Mouse (Mus musculus): ENCODE measurements around the gene Drap1. TPM values are rescaled to one million over a fixed set of nuclear protein-coding genes. Genes with fewer than 3 reads are reported as not detected.

The Drap1 gene
- polyA plus RNA-seq (2021; fragmentation: Nextera tagmentation), result 165 and 209 TPM in 2 replicates
- long read RNA-seq, experiment 1, transcript Drap1-209 (6 exons, 734 nt), result minor isoform, 14 of 82 reads
- long read RNA-seq, experiment 1, transcript Drap1-201 (7 exons, 992 nt), result major isoform, 47 of 82 reads
- long read RNA-seq, experiment 1, transcript Drap1-204 (3 exons, 674 nt), result minor isoform, 6 of 82 reads
- long read RNA-seq, experiment 1, partial matches to known transcripts, result 10 of 82 reads
- long read RNA-seq, experiment 1, other reads (novel, unspliced or antisense), result 4 of 82 reads
- long read RNA-seq, experiment 2, transcript Drap1-201 (7 exons, 992 nt), result major isoform, 11 of 16 reads
- long read RNA-seq, experiment 2, partial matches to known transcripts, result 0 of 16 reads
- long read RNA-seq, experiment 2, other reads (novel, unspliced or antisense), result 2 of 16 reads

DNA sequence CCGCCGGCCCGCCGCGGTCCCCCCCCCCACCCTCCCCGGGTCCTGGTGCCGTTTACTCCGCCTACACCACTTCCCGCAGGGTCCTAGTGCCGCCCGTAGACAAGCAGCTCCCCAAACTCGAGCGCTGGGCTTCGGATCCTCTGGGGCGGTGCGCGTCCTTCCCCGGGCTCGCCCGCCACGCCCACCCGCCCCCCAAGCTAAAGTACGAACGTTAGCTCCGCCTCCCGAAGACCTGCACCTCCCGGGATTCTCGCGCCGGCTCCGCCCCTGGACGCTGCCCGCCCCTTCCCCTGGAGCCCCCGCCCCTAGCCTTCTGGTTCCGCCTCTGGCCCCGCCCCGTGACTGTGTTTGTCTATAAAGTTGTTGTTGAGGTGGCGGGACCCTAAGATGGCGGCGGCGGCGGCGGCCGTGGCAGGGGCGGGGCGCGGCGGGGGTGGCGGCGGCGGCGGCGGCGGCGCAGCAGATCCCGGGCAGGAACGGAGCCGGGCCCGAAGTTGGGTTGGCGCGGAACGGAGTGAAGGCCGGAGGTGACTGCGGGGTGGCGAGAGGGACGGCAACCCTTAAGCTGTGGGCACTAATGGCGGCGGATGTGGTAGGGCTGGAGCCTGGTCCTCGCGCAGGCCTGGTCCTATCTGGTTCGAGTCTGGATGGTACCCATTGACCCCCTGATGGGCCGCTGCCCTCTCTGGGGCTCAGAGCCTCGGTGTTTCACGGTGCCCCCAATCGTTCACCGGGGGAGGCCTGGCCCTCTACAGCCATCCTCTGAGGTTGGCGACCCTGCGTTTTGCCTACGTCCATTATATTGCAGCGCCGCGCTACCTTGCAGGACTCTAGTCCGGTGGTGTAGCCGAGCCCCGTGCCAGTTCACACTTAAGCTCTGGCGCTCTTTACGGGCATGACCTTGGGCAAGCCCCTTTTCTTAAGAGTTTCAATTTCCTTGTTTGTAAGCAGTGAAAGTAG is at the start of gene Drap1, which contains the start of gene AI837181:
Gene Drap1, minus strand, starts transcription at position 198 of the 960 bp plus-strand sequence.
Gene AI837181, plus strand, starts transcription at position 363 of the 960 bp plus-strand sequence.

DNA sequence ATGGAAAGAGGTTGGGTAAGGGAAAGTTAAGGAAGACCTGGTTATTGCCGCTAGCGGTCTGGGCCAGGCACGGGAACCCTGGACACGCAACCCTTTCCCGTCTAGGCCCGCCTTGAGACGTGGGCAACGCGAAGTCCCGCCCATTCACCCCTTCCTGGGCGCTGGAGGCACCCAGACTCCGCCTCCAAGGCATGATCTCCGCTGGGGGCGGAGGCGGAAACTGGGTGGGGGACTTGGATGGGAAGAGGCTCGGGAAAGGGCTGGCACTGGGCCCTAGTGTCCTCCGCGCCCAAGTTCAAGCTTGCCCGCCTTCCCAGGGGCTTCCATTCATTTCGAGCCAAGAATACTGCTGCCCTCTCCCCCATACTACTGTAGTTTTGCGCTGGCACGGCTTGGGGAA is 48.9 kb upstream of the Drap1 start, which contains the start of gene Efemp2:
Gene Efemp2, plus strand, starts transcription at position 235 of the 400 bp plus-strand sequence.

GRCm38 (mm10) chr19:5468374-5468773 is 43.6 kb upstream of the Drap1 start, which contains the start of gene Ctsw:
Ctsw (minus strand) TSS chr19:5468507.

DNA sequence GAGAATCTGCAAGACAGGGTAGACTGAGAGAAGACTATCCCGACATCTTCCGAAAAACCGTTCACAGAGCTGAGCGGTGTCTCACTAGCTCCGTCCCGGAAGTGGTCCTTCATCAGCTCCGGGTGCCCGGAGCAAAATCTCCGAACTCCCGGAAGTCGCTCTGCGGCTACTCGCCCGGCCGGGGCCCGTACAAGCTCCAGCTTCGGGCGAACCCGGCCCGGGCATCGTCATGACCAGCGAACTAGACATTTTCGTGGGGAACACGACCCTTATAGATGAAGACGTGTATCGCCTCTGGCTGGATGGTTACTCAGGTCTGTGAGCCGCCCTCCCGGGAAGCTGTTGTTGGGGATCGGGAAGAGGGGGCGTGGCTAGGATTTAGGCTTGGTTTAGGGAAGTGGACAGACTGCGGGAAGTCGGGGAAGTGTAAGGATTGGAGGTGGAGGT is 35.7 kb upstream of the Drap1 start, which contains the start of gene Fibp:
Gene Fibp, plus strand, starts transcription at position 151 of the 447 bp plus-strand sequence.

DNA sequence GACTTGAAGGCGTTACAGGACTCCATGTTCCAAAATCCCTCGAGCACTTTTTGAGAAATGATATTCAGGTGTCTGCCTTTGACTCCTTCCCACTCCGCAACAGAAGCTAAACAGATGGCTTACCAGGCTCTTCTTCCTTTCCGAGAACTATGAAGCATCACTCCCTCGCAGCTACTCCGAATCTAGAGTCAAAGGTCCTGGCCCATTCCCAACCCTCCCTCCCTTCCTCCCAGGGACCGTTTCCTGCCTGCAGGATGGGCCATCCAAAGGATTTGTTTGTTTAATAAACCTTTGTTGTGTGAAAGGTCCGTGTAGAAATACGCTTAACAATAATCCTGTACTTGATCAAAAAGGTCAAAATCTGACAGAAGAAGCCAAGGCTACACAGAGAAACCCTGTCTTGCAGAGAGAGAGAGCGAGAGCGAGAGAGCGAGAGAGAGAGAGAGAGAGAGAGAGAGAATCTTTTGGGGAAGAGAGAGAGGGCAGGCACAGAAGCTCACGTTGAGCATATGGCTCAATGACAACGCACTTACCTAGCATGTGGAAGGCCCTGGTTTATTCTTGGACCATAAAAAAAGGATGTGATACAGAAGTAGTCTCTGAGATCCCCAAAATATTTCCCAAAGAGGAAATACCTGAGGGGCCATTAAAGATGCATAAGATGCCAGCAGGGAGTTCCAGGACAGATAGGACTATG is 33.1 kb upstream of the Drap1 start, which contains the start of gene Ccdc85b:
Gene Ccdc85b, minus strand, starts transcription at position 149 of the 697 bp plus-strand sequence.

DNA sequence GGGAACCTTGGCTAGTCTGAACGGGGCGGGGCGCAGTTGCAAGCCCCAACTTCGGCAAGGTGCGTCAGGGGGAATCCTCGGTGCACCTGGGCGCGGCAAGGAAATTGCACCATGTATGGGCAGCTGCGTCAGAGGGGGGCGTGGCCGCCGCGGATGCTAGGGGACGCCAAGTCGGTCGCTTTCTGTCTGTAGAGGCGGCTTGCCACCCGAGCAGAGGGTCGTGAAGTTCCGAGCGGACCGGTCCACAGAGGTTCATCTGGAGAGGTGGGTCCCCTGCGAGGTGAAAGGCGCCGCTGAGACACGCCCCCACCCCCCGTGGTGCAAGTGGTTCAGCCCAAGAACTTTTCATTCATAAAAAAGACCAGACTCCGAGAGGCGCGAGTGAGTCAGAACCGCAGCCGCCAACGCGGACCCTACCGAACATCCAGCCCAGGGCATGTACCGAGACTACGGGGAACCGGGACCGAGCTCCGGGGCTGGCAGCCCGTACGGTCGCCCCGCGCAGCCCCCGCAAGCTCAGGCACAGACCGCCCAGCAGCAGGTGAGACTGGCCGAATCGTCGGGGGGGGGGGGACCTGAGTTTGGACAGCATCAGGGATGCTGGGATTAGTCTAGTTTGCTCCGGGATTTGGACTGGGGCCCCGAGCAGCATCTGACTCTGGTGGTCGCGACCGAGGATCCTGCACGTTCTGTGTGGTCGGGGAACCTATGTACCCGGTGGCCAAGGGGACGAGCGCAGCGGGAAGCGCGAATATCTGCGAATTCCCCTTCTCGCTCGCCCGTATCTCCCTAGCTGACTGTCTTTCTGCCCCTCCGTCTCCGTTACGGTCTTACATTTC is 23.0 kb upstream of the Drap1 start, which contains the start of gene Fosl1:
Gene Fosl1, plus strand, starts transcription at position 33 of the 839 bp plus-strand sequence.

DNA sequence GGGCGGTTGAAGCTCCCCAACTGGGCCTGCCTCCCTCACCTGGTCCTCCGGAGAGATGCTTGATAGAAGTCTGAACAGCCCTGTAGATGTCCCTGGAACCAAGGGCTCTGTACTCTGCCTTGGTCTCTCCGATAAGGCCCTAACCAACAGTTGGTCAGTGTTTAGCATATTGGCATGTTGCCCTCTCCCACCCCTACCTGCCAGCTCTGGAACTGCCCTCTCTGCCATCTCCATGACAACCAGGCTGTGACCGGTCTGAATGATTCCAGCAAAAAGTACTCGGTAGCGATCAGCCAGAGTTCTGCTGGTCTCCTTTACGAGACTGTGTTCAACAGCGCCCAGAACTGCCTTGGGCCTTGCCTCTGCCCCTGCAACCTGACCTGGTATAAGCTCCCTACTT is 22.5 kb downstream of the Drap1 start, which contains the start of gene Tsga10ip:
Gene Tsga10ip, minus strand, starts transcription at position 234 of the 400 bp plus-strand sequence.

DNA sequence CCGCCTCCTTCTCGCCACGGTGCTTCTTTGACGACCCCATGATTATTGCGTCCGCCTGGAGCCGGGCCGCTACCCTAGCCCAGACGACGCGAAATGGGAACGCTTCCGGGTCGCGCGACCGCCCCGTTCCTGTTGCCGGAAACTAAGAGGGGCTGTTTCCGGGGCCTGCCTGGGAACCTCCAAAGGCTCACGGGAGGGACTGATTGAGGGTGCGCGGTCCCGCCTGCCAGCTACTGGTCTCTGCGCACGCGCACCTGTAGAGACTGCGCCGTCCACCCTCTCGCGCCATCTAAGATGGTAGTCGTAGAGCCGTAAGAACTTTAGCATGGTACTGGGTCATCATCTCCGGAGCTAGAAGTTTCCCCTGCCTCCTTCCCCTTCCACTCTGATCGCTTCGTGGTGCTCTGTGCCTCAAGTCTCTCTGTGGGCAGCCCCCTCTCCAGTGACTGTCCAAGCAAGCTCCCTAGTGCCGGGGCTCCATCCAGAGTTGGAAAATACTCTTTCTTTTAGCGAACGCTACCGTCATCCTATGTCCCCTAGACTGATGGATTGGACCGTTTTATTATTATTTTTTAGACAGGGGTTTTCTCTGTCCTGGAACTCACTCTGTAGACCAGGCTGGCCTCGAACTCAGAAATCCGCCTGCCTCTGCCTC is 36.1 kb downstream of the Drap1 start, which contains the start of gene Sart1:
Gene Sart1, minus strand, starts transcription at position 116 of the 655 bp plus-strand sequence.

Other genes with a start within 250 kb of the Drap1 start
- 25.5 and 25.8 TPM in 2 replicates for gene Pacs1, start 151.9 kb downstream of the Drap1 start, polyA plus RNA-seq (2021; fragmentation: Nextera tagmentation)
- gene Sf3b2, start 129.5 kb downstream of the Drap1 start, polyA plus RNA-seq (2021; fragmentation: Nextera tagmentation), result 214 and 232 TPM in 2 replicates
- gene Gal3st3, start 126.6 kb downstream of the Drap1 start, polyA plus RNA-seq (2021; fragmentation: Nextera tagmentation), result 71.6 and 91.0 TPM in 2 replicates
- gene Catsper1, start 89.2 kb downstream of the Drap1 start, polyA plus RNA-seq (2021; fragmentation: Nextera tagmentation), result not detected in 2 replicates
- gene Cst6, start 75.4 kb downstream of the Drap1 start, polyA plus RNA-seq (2021; fragmentation: Nextera tagmentation), result 20.6 and 32.3 TPM in 2 replicates
- 22.7 and 28.8 TPM in 2 replicates for gene Eif1ad, start 58.2 kb downstream of the Drap1 start, polyA plus RNA-seq (2021; fragmentation: Nextera tagmentation)
- 166 and 174 TPM in 2 replicates for gene Banf1, start 57.8 kb downstream of the Drap1 start, polyA plus RNA-seq (2021; fragmentation: Nextera tagmentation)
- gene Sart1, start 36.3 kb downstream of the Drap1 start, polyA plus RNA-seq (2021; fragmentation: Nextera tagmentation), result 23.3 and 23.5 TPM in 2 replicates
- not detected in 2 replicates for gene Tsga10ip, start 22.5 kb downstream of the Drap1 start, polyA plus RNA-seq (2021; fragmentation: Nextera tagmentation)
- gene AI837181, start 165 bp upstream of the Drap1 start, polyA plus RNA-seq (2021; fragmentation: Nextera tagmentation), result 40.3 and 40.7 TPM in 2 replicates
- 0.38 TPM in 1 of 2 replicates, not detected in the other for gene Fosl1, start 22.6 kb upstream of the Drap1 start, polyA plus RNA-seq (2021; fragmentation: Nextera tagmentation)
- 15.8 and 16.5 TPM in 2 replicates for gene Ccdc85b, start 32.9 kb upstream of the Drap1 start, polyA plus RNA-seq (2021; fragmentation: Nextera tagmentation)
- 85.1 and 88.5 TPM in 2 replicates for gene Fibp, start 35.6 kb upstream of the Drap1 start, polyA plus RNA-seq (2021; fragmentation: Nextera tagmentation)
- 0.20 and 0.41 TPM in 2 replicates for gene Ctsw, start 43.5 kb upstream of the Drap1 start, polyA plus RNA-seq (2021; fragmentation: Nextera tagmentation)
- gene Efemp2, start 49.0 kb upstream of the Drap1 start, polyA plus RNA-seq (2021; fragmentation: Nextera tagmentation), result 17.7 and 32.4 TPM in 2 replicates
- 24.3 and 24.9 TPM in 2 replicates for gene Mus81, start 63.4 kb upstream of the Drap1 start, polyA plus RNA-seq (2021; fragmentation: Nextera tagmentation)
- 906 and 1,048 TPM in 2 replicates for gene Cfl1, start 65.5 kb upstream of the Drap1 start, polyA plus RNA-seq (2021; fragmentation: Nextera tagmentation)
- not detected in 2 replicates for gene 1700020D05Rik, start 78.8 kb upstream of the Drap1 start, polyA plus RNA-seq (2021; fragmentation: Nextera tagmentation)
- 50.6 and 51.6 TPM in 2 replicates for gene Snx32, start 85.6 kb upstream of the Drap1 start, polyA plus RNA-seq (2021; fragmentation: Nextera tagmentation)
- gene Ovol1, start 135.7 kb upstream of the Drap1 start, polyA plus RNA-seq (2021; fragmentation: Nextera tagmentation), result not detected in 2 replicates
- 2.8 and 5.1 TPM in 2 replicates for gene Ap5b1, start 143.0 kb upstream of the Drap1 start, polyA plus RNA-seq (2021; fragmentation: Nextera tagmentation)
- 47.4 and 53.5 TPM in 2 replicates for gene Rnaseh2c, start 176.9 kb upstream of the Drap1 start, polyA plus RNA-seq (2021; fragmentation: Nextera tagmentation)
- 41.3 and 45.1 TPM in 2 replicates for gene Kat5, start 185.3 kb upstream of the Drap1 start, polyA plus RNA-seq (2021; fragmentation: Nextera tagmentation)
- 9.2 and 14.8 TPM in 2 replicates for gene Rela, start 212.5 kb upstream of the Drap1 start, polyA plus RNA-seq (2021; fragmentation: Nextera tagmentation)
- 7.2 and 9.3 TPM in 2 replicates for gene Sipa1, start 238.7 kb upstream of the Drap1 start, polyA plus RNA-seq (2021; fragmentation: Nextera tagmentation)